Mouse (Mus musculus): ENCODE results near the gene Mif4gd. TPM values are rescaled to one million over a fixed set of nuclear protein-coding genes. Genes with fewer than 3 reads are reported as not detected.

Gene Mif4gd
- polyA plus RNA-seq, 1 experiment from 2014 or later: 33.3 TPM

DNA sequence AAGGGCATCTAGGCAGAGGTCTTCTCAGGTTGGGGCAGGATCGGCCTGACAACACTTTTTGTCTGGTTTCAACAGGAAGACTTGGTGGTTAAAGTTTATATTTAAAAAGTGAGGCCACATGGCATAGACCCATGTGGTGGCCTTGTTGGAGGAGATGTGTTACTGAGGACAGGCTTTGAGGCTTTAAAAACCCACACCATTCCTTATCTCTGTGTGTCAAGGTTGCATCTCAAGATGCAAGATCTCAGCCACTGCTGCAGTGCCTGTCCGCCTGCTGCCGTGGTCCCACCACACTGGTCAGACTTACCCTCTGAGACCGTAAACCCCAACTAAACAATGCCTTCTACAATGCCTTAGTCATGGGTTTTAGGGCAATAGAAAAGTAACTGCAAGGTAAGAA lies 14.5 kb downstream of the Mif4gd start:
- no peaks in the 10 kb centered on the region for H3K27me3 ChIP-seq
- H3K36me3 ChIP-seq: peaks cover 45% of the 10 kb centered on the region
- H3K9me3 ChIP-seq (replicated peaks): no peaks in the 10 kb centered on the region
- peaks cover 18% of the 10 kb centered on the region for H3K4me1 ChIP-seq
- 92% methylated on average over 4 of the region's 4 CpGs for whole genome bisulfite sequencing
- ATAC-seq (ENCODE audit: insufficient number of reproducible peaks, low FRiP score, low TSS enrichment, low read depth): no peak
- no peak overlapping the region for H3K9ac ChIP-seq
- no peak overlapping the region for H3K27ac ChIP-seq (replicated peaks)
- H3K4me2 ChIP-seq (replicated peaks): no peak overlapping the region
- no peak overlapping the region for H3K4me3 ChIP-seq (replicated peaks)

DNA sequence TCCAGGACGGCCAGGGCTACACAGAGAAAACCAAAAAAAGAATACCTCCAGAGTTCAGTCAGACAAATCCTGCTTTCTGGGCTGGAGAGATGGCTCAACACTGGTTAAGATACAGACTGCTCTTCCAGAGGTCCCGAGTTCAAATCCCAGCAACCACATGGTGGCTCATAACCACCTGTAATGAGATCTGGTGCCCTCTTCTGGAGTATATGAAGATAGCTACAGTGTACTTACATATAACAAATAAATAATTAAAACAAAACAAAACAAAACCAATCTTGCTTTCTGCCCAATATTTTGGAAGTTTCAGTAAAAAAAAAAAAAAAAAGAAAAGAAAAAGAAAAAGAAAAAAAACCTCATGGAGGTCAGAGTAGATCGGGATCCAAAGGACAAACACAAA lies 17.6 kb downstream of the Mif4gd start:
- H3K4me3 ChIP-seq (replicated peaks): no peak overlapping the region
- no peaks in the 10 kb centered on the region for H3K9me3 ChIP-seq (replicated peaks)
- no peaks in the 10 kb centered on the region for H3K27me3 ChIP-seq
- H3K9ac ChIP-seq: no peak overlapping the region
- no peak overlapping the region for H3K4me2 ChIP-seq (replicated peaks)
- 93% methylated on average over 3 of the region's 3 CpGs for WGBS
- no peak overlapping the region for H3K27ac ChIP-seq (replicated peaks)
- H3K4me1 ChIP-seq: no peaks in the 10 kb centered on the region
- H3K36me3 ChIP-seq: peaks cover 75% of the 10 kb centered on the region
- ATAC-seq (ENCODE audit: insufficient number of reproducible peaks, low FRiP score, low TSS enrichment, low read depth): no peak

DNA sequence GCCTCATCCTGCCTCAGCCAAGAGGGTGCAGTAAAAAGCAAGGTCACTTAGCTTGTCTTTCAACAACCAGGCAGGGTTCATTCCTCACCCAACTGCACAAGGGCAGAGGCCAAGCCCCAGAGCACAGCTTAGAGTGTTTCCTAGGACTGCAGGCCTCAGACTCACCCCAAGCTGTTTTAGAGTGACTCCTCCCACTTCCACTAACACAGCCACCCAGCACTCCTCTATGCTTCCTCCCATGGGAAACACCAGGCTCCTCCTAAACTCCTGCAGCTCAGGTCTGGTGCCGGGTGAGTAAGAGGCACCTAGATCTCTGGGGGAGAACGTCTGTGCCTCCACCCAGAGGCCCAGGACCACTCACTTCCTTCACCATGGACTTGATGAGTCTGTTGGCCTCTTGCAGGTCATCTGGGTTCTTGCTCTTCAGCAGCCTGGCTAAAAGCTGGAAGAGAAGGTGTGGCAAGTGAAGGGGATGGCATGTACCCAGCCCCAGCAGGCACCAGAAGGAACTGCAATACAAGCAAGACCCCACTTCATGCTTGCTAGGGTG lies 22.2 kb downstream of the Mif4gd start:
- ATAC-seq (ENCODE audit: insufficient number of reproducible peaks, low FRiP score, low TSS enrichment, low read depth): no peak; the same call in 1 of the 2 replicates
- Histone ChIP-seq H3K4me1 (no peaks in the 10 kb centered on the region), H3K27ac (replicated peaks) (no peak overlapping the region), H3K4me3 (replicated peaks) (no peak overlapping the region), H3K9me3 (replicated peaks) (no peaks in the 10 kb centered on the region), H3K9ac (no peak overlapping the region), H3K36me3 (peaks cover 92% of the 10 kb centered on the region), H3K27me3 (no peaks in the 10 kb centered on the region), H3K4me2 (replicated peaks) (no peak overlapping the region)
- 82% methylated on average over 2 of the region's 2 CpGs for WGBS

DNA sequence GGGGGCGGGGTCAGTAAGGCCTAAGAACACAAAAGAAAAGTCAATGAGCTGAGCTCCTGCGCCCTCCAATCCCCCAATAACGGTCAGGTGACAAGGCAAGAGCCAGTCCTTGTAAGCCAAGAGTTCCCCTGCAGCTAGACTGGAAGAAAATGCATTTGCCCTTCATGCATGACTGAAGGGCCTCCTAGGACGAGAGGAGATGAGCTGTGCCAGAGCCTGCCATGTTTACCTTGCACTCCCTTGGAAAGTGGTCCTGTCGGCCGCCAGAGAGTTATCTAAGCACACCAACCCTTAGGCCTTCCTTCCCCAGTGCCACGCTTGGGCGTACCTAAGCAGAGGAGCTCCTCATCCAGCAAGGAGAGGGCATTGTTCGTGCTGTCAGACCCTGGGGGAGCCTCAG lies 24.8 kb downstream of the Mif4gd start:
- 79% methylated on average over 9 of the region's 9 CpGs for WGBS
- no peak overlapping the region for H3K27ac ChIP-seq (replicated peaks)
- ATAC-seq (ENCODE audit: insufficient number of reproducible peaks, low FRiP score, low TSS enrichment, low read depth): no peak
- peaks cover 95% of the 10 kb centered on the region for H3K36me3 ChIP-seq
- H3K4me2 ChIP-seq (replicated peaks): no peak overlapping the region
- no peaks in the 10 kb centered on the region for H3K27me3 ChIP-seq
- no peak overlapping the region for H3K4me3 ChIP-seq (replicated peaks)
- H3K9me3 ChIP-seq (replicated peaks): no peaks in the 10 kb centered on the region
- no peak overlapping the region for H3K9ac ChIP-seq
- H3K4me1 ChIP-seq: no peaks in the 10 kb centered on the region

DNA sequence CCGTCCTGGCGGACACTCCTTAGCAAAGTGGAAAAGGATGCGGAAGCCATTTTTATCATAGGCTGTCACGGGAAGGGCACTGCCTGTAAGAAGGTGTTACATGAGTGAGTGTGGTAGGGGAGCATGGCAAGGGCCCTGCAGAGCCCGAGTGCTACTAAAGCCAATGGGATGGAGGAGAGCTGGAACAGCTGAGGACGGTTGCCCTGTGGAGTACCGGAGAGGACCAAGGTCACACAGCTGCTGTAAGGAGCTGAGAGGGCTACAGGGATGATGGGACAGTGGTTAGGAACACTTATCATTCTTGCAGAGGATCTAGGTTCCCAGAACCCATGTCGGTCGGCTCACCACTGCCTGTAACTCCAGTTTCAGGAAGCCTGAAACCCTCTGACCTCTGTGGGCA lies 26.4 kb downstream of the Mif4gd start:
- H3K4me2 ChIP-seq (replicated peaks): no peak overlapping the region
- WGBS: 92% methylated on average over 9 of the region's 9 CpGs
- H3K9me3 ChIP-seq (replicated peaks): no peaks in the 10 kb centered on the region
- ATAC-seq (ENCODE audit: insufficient number of reproducible peaks, low FRiP score, low TSS enrichment, low read depth): no peak
- H3K27ac ChIP-seq (replicated peaks): no peak overlapping the region
- H3K9ac ChIP-seq: no peak overlapping the region
- H3K4me3 ChIP-seq (replicated peaks): no peak overlapping the region
- peaks cover 95% of the 10 kb centered on the region for H3K36me3 ChIP-seq
- no peaks in the 10 kb centered on the region for H3K27me3 ChIP-seq
- H3K4me1 ChIP-seq: no peaks in the 10 kb centered on the region

DNA sequence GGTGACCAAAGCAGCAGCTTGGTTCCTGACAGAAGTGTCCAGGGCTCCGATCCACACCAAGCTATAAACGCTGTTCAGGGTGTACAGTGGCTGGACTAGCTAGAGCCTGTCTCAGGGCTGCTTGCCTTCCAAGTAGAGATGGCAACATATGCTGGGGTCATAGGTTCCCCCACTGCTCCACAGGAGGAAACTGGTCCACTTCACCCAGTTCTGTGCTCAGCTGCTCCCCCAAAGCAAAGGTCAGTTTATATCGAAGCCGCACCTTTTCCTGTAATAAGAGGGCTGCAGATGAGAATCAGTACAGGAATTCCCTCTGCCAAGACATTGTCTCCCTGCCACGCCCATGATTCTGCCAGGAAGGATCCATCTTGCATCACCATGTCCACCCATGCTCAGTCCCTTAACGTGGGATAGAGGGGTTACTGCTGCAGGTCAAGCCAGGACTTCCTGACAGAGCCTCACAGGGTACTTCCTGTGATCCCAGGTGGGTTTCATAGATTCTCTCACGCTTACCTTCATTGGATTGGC lies 27.1 kb downstream of the Mif4gd start:
- Histone ChIP-seq H3K4me2 (replicated peaks) (no peak overlapping the region), H3K9me3 (replicated peaks) (no peaks in the 10 kb centered on the region), H3K27me3 (no peaks in the 10 kb centered on the region), H3K27ac (replicated peaks) (no peak overlapping the region), H3K4me1 (no peaks in the 10 kb centered on the region), H3K4me3 (replicated peaks) (no peak overlapping the region), H3K9ac (no peak overlapping the region), H3K36me3 (peaks cover 95% of the 10 kb centered on the region)
- WGBS: 89% methylated on average over 7 of the region's 7 CpGs
- no peak for ATAC-seq (ENCODE audit: insufficient number of reproducible peaks, low FRiP score, low TSS enrichment, low read depth)

DNA sequence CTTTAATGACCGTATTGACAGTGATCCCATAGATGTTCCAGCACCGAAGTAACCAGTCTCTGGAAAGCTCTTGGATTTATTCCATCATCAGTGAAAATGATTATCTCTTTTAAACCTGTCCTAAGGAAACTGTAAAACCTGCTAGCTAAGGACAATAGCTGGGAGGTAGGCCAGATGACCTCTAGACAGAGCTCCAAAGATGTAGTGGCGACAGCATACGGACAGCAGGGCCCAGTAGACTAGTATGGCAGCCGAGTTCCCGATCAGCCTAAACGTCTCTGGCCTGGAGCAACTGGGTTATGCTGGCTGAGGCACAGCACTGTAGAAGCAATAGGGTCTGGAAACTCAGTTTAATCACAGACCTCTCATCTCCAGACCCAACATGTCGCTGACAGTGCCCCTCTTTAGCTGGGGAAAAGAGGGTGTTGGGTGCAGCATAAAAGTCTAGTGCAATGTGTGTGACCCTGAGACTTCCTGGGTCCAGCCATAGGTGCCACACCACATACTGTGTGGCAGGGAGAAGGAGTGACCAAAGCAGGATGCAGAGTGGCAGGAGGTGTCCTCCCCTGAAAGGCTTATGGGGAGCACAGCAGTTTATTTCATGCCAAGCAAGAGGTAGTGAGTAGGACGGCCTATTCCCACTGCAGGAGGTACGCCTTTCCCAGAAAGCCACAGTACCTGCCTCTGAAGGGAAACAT lies 28.2 kb downstream of the Mif4gd start:
- Histone ChIP-seq H3K9ac (no peak overlapping the region), H3K4me2 (replicated peaks) (no peak overlapping the region), H3K4me1 (no peaks in the 10 kb centered on the region), H3K27ac (replicated peaks) (no peak overlapping the region), H3K9me3 (replicated peaks) (no peaks in the 10 kb centered on the region), H3K27me3 (no peaks in the 10 kb centered on the region), H3K4me3 (replicated peaks) (no peak overlapping the region), H3K36me3 (peaks cover 94% of the 10 kb centered on the region)
- WGBS: 86% methylated on average over 10 of the region's 10 CpGs
- no peak for ATAC-seq (ENCODE audit: insufficient number of reproducible peaks, low FRiP score, low TSS enrichment, low read depth)

DNA sequence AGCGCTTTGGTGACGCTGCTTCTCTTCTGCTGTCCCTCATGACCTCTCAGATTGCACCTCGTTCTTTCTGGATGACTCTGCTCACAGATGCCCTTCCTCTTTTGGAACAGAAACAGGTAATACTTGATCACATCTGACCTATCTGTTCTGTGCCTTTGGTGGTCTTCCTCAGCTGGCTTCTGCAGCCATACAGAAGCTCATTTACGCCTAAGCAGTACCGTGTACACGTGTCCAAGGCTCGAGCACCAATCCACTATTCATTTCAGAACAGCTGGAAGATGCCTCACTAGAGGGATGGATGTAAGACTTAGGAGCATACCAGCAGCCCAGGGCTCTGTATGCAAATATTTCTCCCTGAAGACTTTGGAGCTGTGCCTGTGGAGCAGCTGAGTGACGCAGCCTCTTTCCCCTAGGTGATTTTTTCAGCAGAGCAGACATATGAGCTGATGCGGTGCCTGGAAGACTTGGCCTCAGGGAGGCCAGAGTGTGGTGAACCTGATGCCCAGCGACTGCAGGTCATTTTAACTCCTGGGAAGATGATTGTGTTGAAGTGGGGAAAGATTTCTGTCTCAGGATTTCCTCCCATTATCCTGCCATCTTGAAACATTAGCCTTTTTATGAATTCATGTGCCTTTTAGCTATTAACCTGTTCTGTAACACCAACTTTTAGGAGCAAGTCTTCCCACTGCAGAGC lies 29.7 kb downstream of the Mif4gd start:
- Histone ChIP-seq H3K4me1 (no peaks in the 10 kb centered on the region), H3K36me3 (peaks cover 96% of the 10 kb centered on the region), H3K9ac (no peak overlapping the region), H3K27me3 (no peaks in the 10 kb centered on the region), H3K4me3 (replicated peaks) (no peak overlapping the region), H3K4me2 (replicated peaks) (no peak overlapping the region), H3K9me3 (replicated peaks) (no peaks in the 10 kb centered on the region), H3K27ac (replicated peaks) (no peak overlapping the region)
- WGBS: 68% methylated on average over 10 of the region's 10 CpGs
- no peak for ATAC-seq (ENCODE audit: insufficient number of reproducible peaks, low FRiP score, low TSS enrichment, low read depth)

DNA sequence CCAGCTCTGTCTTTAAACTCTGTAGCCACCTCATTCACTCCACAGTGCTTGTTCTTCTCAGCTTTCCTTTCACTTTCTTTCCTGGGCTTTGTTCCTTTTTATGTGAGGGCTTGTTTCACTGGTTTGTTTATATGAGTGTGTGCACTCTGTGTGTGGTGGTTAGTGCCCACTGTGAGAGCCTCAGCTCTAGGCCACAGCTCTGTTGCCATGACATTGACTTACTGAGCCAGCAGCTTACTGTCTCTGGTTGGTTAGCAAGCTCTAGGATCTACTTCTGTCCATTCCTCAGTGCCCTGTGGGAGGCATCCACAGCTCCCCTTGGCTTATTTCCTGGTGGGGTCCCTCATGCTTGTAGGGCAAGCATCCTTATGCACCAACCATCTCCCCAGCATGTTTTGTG lies 33.7 kb downstream of the Mif4gd start:
- no peak overlapping the region for H3K4me2 ChIP-seq (replicated peaks)
- ATAC-seq (ENCODE audit: insufficient number of reproducible peaks, low FRiP score, low TSS enrichment, low read depth): no peak
- H3K4me3 ChIP-seq (replicated peaks): no peak overlapping the region
- peaks cover 68% of the 10 kb centered on the region for H3K36me3 ChIP-seq
- H3K4me1 ChIP-seq: no peaks in the 10 kb centered on the region
- no peaks in the 10 kb centered on the region for H3K9me3 ChIP-seq (replicated peaks)
- no peak overlapping the region for H3K9ac ChIP-seq
- H3K27me3 ChIP-seq: no peaks in the 10 kb centered on the region
- no peak overlapping the region for H3K27ac ChIP-seq (replicated peaks)

DNA sequence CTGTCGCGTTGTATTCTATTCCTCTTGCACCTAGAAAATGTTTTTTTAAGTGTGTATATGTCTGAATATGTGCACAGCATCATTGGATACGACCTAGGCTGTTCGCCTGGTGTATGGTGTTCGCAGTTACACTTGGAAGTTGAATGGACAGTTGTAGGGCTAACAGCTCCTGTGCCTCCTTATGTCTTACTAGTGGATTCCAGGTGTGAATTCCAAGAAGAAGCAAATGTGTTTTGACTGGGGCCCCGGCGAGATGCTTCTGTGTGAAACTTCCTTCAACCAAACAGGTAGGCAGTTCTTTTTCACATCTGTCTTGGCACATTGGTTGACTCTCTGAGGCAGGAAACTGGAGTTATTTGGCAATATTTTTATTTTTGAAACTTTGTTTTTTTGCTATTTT lies 47.8 kb downstream of the Mif4gd start:
- no peak overlapping the region for H3K27ac ChIP-seq (replicated peaks)
- no peaks in the 10 kb centered on the region for H3K27me3 ChIP-seq
- no peak for ATAC-seq (ENCODE audit: insufficient number of reproducible peaks, low FRiP score, low TSS enrichment, low read depth)
- peaks cover 42% of the 10 kb centered on the region for H3K36me3 ChIP-seq
- H3K9ac ChIP-seq: peak overlapping the region; percentile 71
- peak overlapping the region; percentile 80 for H3K4me2 ChIP-seq (replicated peaks)
- H3K4me1 ChIP-seq: peaks cover 7% of the 10 kb centered on the region
- H3K4me3 ChIP-seq (replicated peaks): peak overlapping the region; percentile 83
- WGBS: 15% methylated on average over 7 of the region's 7 CpGs
- H3K9me3 ChIP-seq (replicated peaks): no peaks in the 10 kb centered on the region

DNA sequence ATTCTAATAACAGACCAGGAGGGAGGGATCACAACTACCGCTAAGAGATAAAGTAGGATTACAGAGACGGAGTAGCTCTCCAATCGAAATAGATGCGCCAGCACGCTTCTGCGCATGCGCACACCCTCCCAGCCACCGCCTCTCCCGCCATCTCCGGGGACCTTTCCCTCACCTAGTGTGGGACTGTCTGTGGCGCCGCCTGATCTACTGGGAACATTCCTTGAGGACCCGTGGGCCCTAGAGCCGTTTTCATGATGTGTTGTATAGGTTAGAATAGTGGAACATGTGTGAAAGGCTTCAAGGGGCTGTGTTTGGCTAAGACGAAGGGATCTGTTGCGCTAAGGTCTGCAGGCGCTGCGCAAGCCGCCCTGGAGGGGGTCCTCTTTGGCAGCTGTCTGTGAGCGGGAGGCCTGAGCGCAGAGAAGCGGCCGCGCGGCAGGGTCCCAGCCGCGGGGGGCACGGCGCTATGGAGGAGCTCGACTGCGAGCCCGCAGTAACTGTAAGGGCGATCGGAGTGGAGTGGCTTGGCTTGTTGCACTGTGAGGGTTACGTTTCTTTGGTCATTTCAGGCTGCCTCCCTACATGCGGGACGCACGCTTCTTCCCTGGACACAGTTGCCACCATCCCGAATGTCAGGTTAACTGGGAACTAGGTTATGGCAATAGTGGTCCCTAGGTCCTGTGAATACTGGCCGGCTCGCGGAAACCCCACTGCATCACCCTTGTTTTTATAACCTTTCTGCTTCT lies 48.5 kb downstream of the Mif4gd start, which contains the start of gene Nup85:
TSS of gene Nup85 (plus strand) at position 371 of the 746 bp plus-strand sequence.
- peak; percentile 91 for ATAC-seq (ENCODE audit: insufficient number of reproducible peaks, low FRiP score, low TSS enrichment, low read depth)
- Histone ChIP-seq H3K9me3 (replicated peaks) (no peaks in the 10 kb centered on the region), H3K9ac (peak within 1 kb of the TSS; percentile 71), H3K4me2 (replicated peaks) (peak within 1 kb of the TSS; percentile 80), H3K27me3 (no peaks in the 10 kb centered on the region), H3K4me1 (peaks cover 7% of the 10 kb centered on the region), H3K4me3 (replicated peaks) (peak within 1 kb of the TSS; percentile 83), H3K36me3 (peaks cover 35% of the 10 kb centered on the region), H3K27ac (replicated peaks) (peak within 1 kb of the TSS; percentile 86)
- under 1% methylated on average over 42 of the region's 42 CpGs for WGBS
